19 mouse cellular contexts compared by ENCODE assay signal in the genomic region with DNA sequence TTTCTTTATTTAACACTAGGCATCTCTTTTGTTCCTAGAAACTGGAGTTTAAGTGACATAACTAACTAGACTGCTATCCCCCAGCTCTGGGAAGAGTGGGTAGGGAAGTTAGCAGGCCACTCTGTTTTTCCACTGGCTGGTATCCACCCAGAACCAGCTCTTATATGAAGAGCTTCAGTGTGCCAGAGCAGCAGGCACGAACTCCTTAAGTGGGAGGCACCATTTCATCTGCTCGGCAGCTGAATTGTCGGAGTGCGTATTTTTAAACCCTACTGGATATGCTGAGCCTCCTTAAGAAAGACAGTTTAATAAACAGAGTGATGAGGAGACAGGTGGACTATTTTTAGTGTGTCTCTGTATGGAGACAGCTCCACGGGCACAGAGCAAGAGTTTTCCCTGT.
DNase-seq lines count a peak whose midpoint lies in the region; TF ChIP-seq lines count a peak whose summit lies in the region.
"Had no signal": no experiment of that assay in that cellular context is flagged by ENCODE, and none has a peak within 500 bp of the region (broad histone marks: within the 10 kb centered on the region; RNA-seq: fewer than 3 reads in every experiment).

No protein-coding gene starts in this region.

- peak; percentile 30 for DNase-seq in layer of hippocampus, adult 11-12 months (ENCODE audit: low spot score)
- DNase-seq in layer of hippocampus, postnatal 10 days (ENCODE audit: low spot score in 2 of 2) = no peak
- DNase-seq in left cerebral cortex, adult 2 months (ENCODE audit: extremely low spot score in 1 of 2, low spot score in 2 of 2) = peak; percentile 30 to 34
- peak; percentile 33 for DNase-seq in right cerebral cortex, postnatal 14 days
- DNase-seq in thymus, postnatal 36 days = no peak
- DNase-seq in heart, postnatal 10 days = no peak
- DNase-seq: adrenal gland, postnatal 10 days; B cell, adult 2 months; cerebellum, adult 11-12 months; gastrocnemius, postnatal 14 days; heart, postnatal 36 days; midbrain, embryonic 14.5 days; thymus, postnatal 4 days had no signal

- peak overlapping the region; percentile 65; the same call in 1 of the 2 replicates for H3K27ac ChIP-seq in cortical plate, adult 2 months (ENCODE audit: insufficient read depth, low read length)
- peak overlapping the region; percentile 67 for H3K27ac ChIP-seq in left cerebral cortex, adult 2 months
- H3K27ac ChIP-seq: embryonic facial prominence, embryonic 12.5 days; hindbrain, embryonic 15.5 days; kidney, embryonic 15.5 days; layer of hippocampus, adult 2 months; liver, embryonic 15.5 days had no signal

- TF ChIP-seq POLR2A in cortical plate, adult 2 months (IDR thresholded peaks at IDR 0.05; ENCODE audit: extremely low read depth, insufficient read depth, low read length) = no peak

- peaks cover 6% of the 10 kb centered on the region for H3K4me1 ChIP-seq in cortical plate, adult 2 months (ENCODE audit: control insufficient read depth, insufficient read depth, low read length)
- H3K4me1 ChIP-seq: liver, embryonic 15.5 days had no signal

- no peak for TF ChIP-seq CTCF in cortical plate, adult 2 months (IDR thresholded peaks at IDR 0.05; ENCODE audit: extremely low read depth, insufficient read depth, low read length)
- TF ChIP-seq CTCF in left cerebral cortex, adult 2 months (IDR thresholded peaks at IDR 0.05) = no peak

- intact Hi-C loops in left cerebral cortex, adult 2 months (cut with DNase I) = loop anchor here (5.0 kb wide), 1 partner anchor 340 kb away; no protein-coding TSS in a partner anchor
- intact Hi-C loops in heart, postnatal 10 days (cut with DNase I) = no loop called here

- no peak overlapping the region for H3K4me3 ChIP-seq in cortical plate, adult 2 months (ENCODE audit: insufficient read depth, low read length)
- H3K4me3 ChIP-seq in left cerebral cortex, adult 2 months = no peak overlapping the region
- H3K4me3 ChIP-seq: embryonic facial prominence, embryonic 12.5 days; hindbrain, embryonic 15.5 days; kidney, embryonic 15.5 days; layer of hippocampus, adult 2 months; liver, embryonic 15.5 days had no signal

Comparison
In these comparisons a context has a peak if more than half of its experiments do, and no peak if none do; other contexts are left out.
1. DNase-seq: peak in layer of hippocampus, adult 11-12 months (single experiment), left cerebral cortex, adult 2 months (2 of 2) and right cerebral cortex, postnatal 14 days (single experiment); none in layer of hippocampus, postnatal 10 days (0 of 2), thymus, postnatal 36 days (0 of 2) and heart, postnatal 10 days (0 of 2).